Mouse (Mus musculus): Measurements from ENCODE around the gene Phkg2. TPM values are rescaled to one million over a fixed set of nuclear protein-coding genes. Genes with fewer than 3 reads are reported as not detected.

Phkg2 gene
- polyA plus RNA-seq (2012; rRNA removed) = 143 and 150 TPM in 2 replicates

- TF ChIP-seq CTCF (IDR thresholded peaks at IDR 0.05; ENCODE audit: extremely low read depth, insufficient read depth, low read length) (no peak), POLR2A (IDR thresholded peaks at IDR 0.05; ENCODE audit: extremely low read depth, insufficient read depth, low read length) (peak; percentile 79)
- no peak within 1 kb of the TSS for H3K27ac ChIP-seq (ENCODE audit: insufficient read depth, low read length)
- H3K4me1 ChIP-seq (ENCODE audit: control insufficient read depth, insufficient read depth, low read length) = peaks cover 6% of the 10 kb centered on the region; the same call in 1 of the 2 replicates
- peak within 1 kb of the TSS; percentile 98 for H3K4me3 ChIP-seq (ENCODE audit: insufficient read depth, low read length)
Observed at GRCm38 (mm10) chr7:127572895-127573471, at the start of gene Phkg2. Phkg2 (plus strand) TSS chr7:127573340.

- TF ChIP-seq POLR2A (IDR thresholded peaks at IDR 0.05; ENCODE audit: extremely low read depth, insufficient read depth, low read length) = no peak
- TF ChIP-seq CTCF (IDR thresholded peaks at IDR 0.05; ENCODE audit: extremely low read depth, insufficient read depth, low read length) = no peak
- no peak overlapping the region for H3K27ac ChIP-seq (ENCODE audit: insufficient read depth, low read length)
Observed at GRCm38 (mm10) chr7:127541671-127542070, 31.5 kb upstream of the Phkg2 start.

GRCm38 (mm10) chr7:127549116-127549835, 23.9 kb upstream of the Phkg2 start:
- no peaks in the 10 kb centered on the region for H3K4me1 ChIP-seq (ENCODE audit: control insufficient read depth, insufficient read depth, low read length)
- H3K27ac ChIP-seq (ENCODE audit: insufficient read depth, low read length) = no peak overlapping the region
- TF ChIP-seq POLR2A (IDR thresholded peaks at IDR 0.05; ENCODE audit: extremely low read depth, insufficient read depth, low read length) (no peak), CTCF (IDR thresholded peaks at IDR 0.05; ENCODE audit: extremely low read depth, insufficient read depth, low read length) (no peak)
- H3K4me3 ChIP-seq (ENCODE audit: insufficient read depth, low read length) = no peak overlapping the region

More at GRCm38 (mm10) chr7:127541671-127542070, 31.5 kb upstream of the Phkg2 start:
- no peaks in the 10 kb centered on the region for H3K4me1 ChIP-seq (ENCODE audit: control insufficient read depth, insufficient read depth, low read length)
- no peak overlapping the region for H3K4me3 ChIP-seq (ENCODE audit: insufficient read depth, low read length)

- Histone ChIP-seq H3K4me1 (ENCODE audit: control insufficient read depth, insufficient read depth, low read length) (no peaks in the 10 kb centered on the region), H3K27ac (ENCODE audit: insufficient read depth, low read length) (no peak overlapping the region), H3K4me3 (ENCODE audit: insufficient read depth, low read length) (no peak overlapping the region)
- TF ChIP-seq POLR2A (IDR thresholded peaks at IDR 0.05; ENCODE audit: extremely low read depth, insufficient read depth, low read length) = no peak
Observed at GRCm38 (mm10) chr7:127551558-127551957, 21.6 kb upstream of the Phkg2 start.

GRCm38 (mm10) chr7:127560580-127560979, 12.6 kb upstream of the Phkg2 start:
- TF ChIP-seq POLR2A (IDR thresholded peaks at IDR 0.05; ENCODE audit: extremely low read depth, insufficient read depth, low read length) (no peak), CTCF (IDR thresholded peaks at IDR 0.05; ENCODE audit: extremely low read depth, insufficient read depth, low read length) (no peak)
- Histone ChIP-seq H3K4me1 (ENCODE audit: control insufficient read depth, insufficient read depth, low read length) (no peaks in the 10 kb centered on the region), H3K27ac (ENCODE audit: insufficient read depth, low read length) (no peak overlapping the region), H3K4me3 (ENCODE audit: insufficient read depth, low read length) (no peak overlapping the region)

- no peak within 1 kb of the TSS for H3K27ac ChIP-seq (ENCODE audit: insufficient read depth, low read length)
- H3K4me1 ChIP-seq (ENCODE audit: control insufficient read depth, insufficient read depth, low read length) = no peaks in the 10 kb centered on the region
- H3K4me3 ChIP-seq (ENCODE audit: insufficient read depth, low read length) = no peak within 1 kb of the TSS
- TF ChIP-seq CTCF (IDR thresholded peaks at IDR 0.05; ENCODE audit: extremely low read depth, insufficient read depth, low read length) (no peak), POLR2A (IDR thresholded peaks at IDR 0.05; ENCODE audit: extremely low read depth, insufficient read depth, low read length) (no peak)
Observed at GRCm38 (mm10) chr7:127561340-127561858, 11.7 kb upstream of the Phkg2 start, which contains the start of gene Tmem265. Tmem265 (plus strand) TSS chr7:127561390.

GRCm38 (mm10) chr7:127564381-127565150, 8.6 kb upstream of the Phkg2 start:
- no peaks in the 10 kb centered on the region for H3K4me1 ChIP-seq (ENCODE audit: control insufficient read depth, insufficient read depth, low read length)
- TF ChIP-seq POLR2A (IDR thresholded peaks at IDR 0.05; ENCODE audit: extremely low read depth, insufficient read depth, low read length) (no peak), CTCF (IDR thresholded peaks at IDR 0.05; ENCODE audit: extremely low read depth, insufficient read depth, low read length) (no peak)
- no peak overlapping the region for H3K4me3 ChIP-seq (ENCODE audit: insufficient read depth, low read length)
- no peak overlapping the region for H3K27ac ChIP-seq (ENCODE audit: insufficient read depth, low read length)

GRCm38 (mm10) chr7:127573503-127574008, 416 bp downstream of the Phkg2 start:
- TF ChIP-seq POLR2A (IDR thresholded peaks at IDR 0.05; ENCODE audit: extremely low read depth, insufficient read depth, low read length) (no peak), CTCF (IDR thresholded peaks at IDR 0.05; ENCODE audit: extremely low read depth, insufficient read depth, low read length) (no peak)
- peak overlapping the region; percentile 98 for H3K4me3 ChIP-seq (ENCODE audit: insufficient read depth, low read length)
- peaks cover 6% of the 10 kb centered on the region; the same call in 1 of the 2 replicates for H3K4me1 ChIP-seq (ENCODE audit: control insufficient read depth, insufficient read depth, low read length)
- H3K27ac ChIP-seq (ENCODE audit: insufficient read depth, low read length) = no peak overlapping the region

- no peak for TF ChIP-seq CTCF (IDR thresholded peaks at IDR 0.05; ENCODE audit: extremely low read depth, insufficient read depth, low read length)
- H3K27ac ChIP-seq (ENCODE audit: insufficient read depth, low read length) = no peak overlapping the region
Observed at GRCm38 (mm10) chr7:127574115-127574514, 975 bp downstream of the Phkg2 start.

More at GRCm38 (mm10) chr7:127574115-127574514, 975 bp downstream of the Phkg2 start:
- Histone ChIP-seq H3K4me3 (ENCODE audit: insufficient read depth, low read length) (peak overlapping the region; percentile 98), H3K4me1 (ENCODE audit: control insufficient read depth, insufficient read depth, low read length) (peaks cover 6% of the 10 kb centered on the region; the same call in 1 of the 2 replicates)

Measured in cortical plate, adult 2 months (tissue).